ENCODE assay signal across 10 mouse cellular contexts in the genomic region with DNA sequence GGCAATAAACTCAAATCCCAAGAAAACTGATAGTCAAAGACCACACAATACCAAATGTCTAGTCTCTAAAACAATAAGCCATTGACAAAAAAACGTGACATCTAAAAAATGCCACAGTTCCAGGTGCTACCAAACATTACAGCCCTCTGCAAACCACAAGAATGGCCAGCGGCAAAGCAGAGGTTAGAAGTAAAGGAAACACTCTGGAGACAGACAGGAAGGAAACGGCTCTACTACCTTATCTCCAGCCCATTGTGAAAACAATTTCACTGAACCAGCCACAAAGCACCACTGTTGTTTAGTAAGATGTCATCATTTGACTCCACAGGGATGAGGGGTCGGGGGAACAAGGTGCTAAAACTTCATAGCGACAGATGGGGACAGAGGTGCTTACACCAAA. TPM values are rescaled to one million over a fixed set of nuclear protein-coding genes. Genes with fewer than 3 reads are reported as not detected.
"Had no signal": no experiment of that assay in that cellular context is flagged by ENCODE, and none has a peak within 500 bp of the region (broad histone marks: within the 10 kb centered on the region; RNA-seq: fewer than 3 reads in every experiment).

No protein-coding gene starts in this region.

- DNase-seq: kidney, adult 18-20 months; kidney, postnatal 14 days; lung, embryonic 14.5 days; lung, postnatal 10 days; right cerebral cortex, postnatal 14 days had no signal

- ATAC-seq: midbrain, embryonic 16.5 days had no signal

RNA-seq across cellular contexts. Expression of a gene that starts 38.9 kb away (rescaled TPM):
- total RNA-seq: layer of hippocampus, postnatal 25 days; left cerebral cortex, adult 2 months; left cerebral cortex, postnatal 14 days; megakaryocyte-erythroid progenitor cell, adult 5-6 weeks had no signal
